Mouse (Mus musculus) neutrophil, adult 5-6 weeks (primary cell): ENCODE measurements around the gene Ptcra. TPM values are rescaled to one million over a fixed set of nuclear protein-coding genes. Genes with fewer than 3 reads are reported as not detected.

Experiments
- total RNA-seq: library from RNA; stranded (forward); fragments of 200-1000 nt; gene quantifications from 2 replicates; pipeline ENCODE4 v1.2.3, GENCODE M21; 2017

Ptcra gene
- total RNA-seq, 1 experiment from 2014 or later = 0.35 TPM

Other genes starting within 250 kb of the Ptcra start
- gene Cul9, start 217.3 kb downstream of the Ptcra start, total RNA-seq = 5.5 and 7.9 TPM in 2 replicates
- 30.5 and 37.6 TPM in 2 replicates for gene Srf, start 207.5 kb downstream of the Ptcra start, total RNA-seq
- gene Ptk7, start 134.2 kb downstream of the Ptcra start, total RNA-seq = not detected in 2 replicates
- gene Klc4, start 117.7 kb downstream of the Ptcra start, total RNA-seq = 30.7 and 31.0 TPM in 2 replicates
- gene Mrpl2, start 117.5 kb downstream of the Ptcra start, total RNA-seq = 27.3 and 37.8 TPM in 2 replicates
- 5.2 and 7.9 TPM in 2 replicates for gene Cul7, start 113.4 kb downstream of the Ptcra start, total RNA-seq
- 33.6 and 34.3 TPM in 2 replicates for gene Rrp36, start 89.4 kb downstream of the Ptcra start, total RNA-seq
- gene Mea1, start 84.9 kb downstream of the Ptcra start, total RNA-seq = 62.5 and 68.0 TPM in 2 replicates
- 26.7 and 26.9 TPM in 2 replicates for gene Klhdc3, start 82.8 kb downstream of the Ptcra start, total RNA-seq
- 28.6 and 32.7 TPM in 2 replicates for gene Ppp2r5d, start 58.6 kb downstream of the Ptcra start, total RNA-seq
- 16.5 and 17.7 TPM in 2 replicates for gene Pex6, start 52.2 kb downstream of the Ptcra start, total RNA-seq
- gene Gnmt, start 34.5 kb downstream of the Ptcra start, total RNA-seq = 1.3 and 1.5 TPM in 2 replicates
- gene Cnpy3, start 11.5 kb downstream of the Ptcra start, total RNA-seq = 104 and 105 TPM in 2 replicates
- 4.8 and 5.6 TPM in 2 replicates for gene 2310039H08Rik, start 8.9 kb upstream of the Ptcra start, total RNA-seq
- gene Rpl7l1, start 19.0 kb upstream of the Ptcra start, total RNA-seq = 61.3 and 62.4 TPM in 2 replicates
- gene Bicral, start 94.8 kb upstream of the Ptcra start, total RNA-seq = 41.3 and 43.6 TPM in 2 replicates
- gene Tbcc, start 127.0 kb upstream of the Ptcra start, total RNA-seq = 14.8 and 20.4 TPM in 2 replicates
- not detected in 2 replicates for gene Prph2, start 146.7 kb upstream of the Ptcra start, total RNA-seq
- gene Ubr2, start 246.8 kb upstream of the Ptcra start, total RNA-seq = 69.0 and 70.2 TPM in 2 replicates